Mouse (Mus musculus) ES-E14 (cell line): ENCODE measurements around the gene Bak1.

Experiments
- CHD2 ChIP-seq: IDR thresholded peaks from 2 replicates; pipeline ENCODE4 v1.6.1; 2014; ENCODE audit warnings: mild to moderate bottlenecking, low read depth, low read length, inconsistent platforms
- HCFC1 ChIP-seq: IDR thresholded peaks from 2 replicates; pipeline ENCODE4 v1.6.1; 2012; ENCODE audit warnings: low read length, inconsistent platforms, borderline replicate concordance; ENCODE audit not compliant: insufficient read depth
- MAFK ChIP-seq: IDR thresholded peaks from 2 replicates; pipeline ENCODE4 v1.6.1; 2014; ENCODE audit warnings: mild to moderate bottlenecking, low read depth, low read length, inconsistent platforms; ENCODE audit not compliant: insufficient read depth
- ZNF384 ChIP-seq: IDR thresholded peaks from 2 replicates; pipeline ENCODE4 v1.6.1; 2012; ENCODE audit warnings: low read depth, low read length, inconsistent platforms

GRCm38 (mm10) chr17:27032328-27032727 lies 3.5 kb upstream of the Bak1 start:
- TF ChIP-seq HCFC1 = no peak
- no peak for TF ChIP-seq MAFK
- no peak for TF ChIP-seq CHD2
- no peak for TF ChIP-seq ZNF384
